In genomic region chr8:83694369-83695160, GRCm38 (mm10) we compare ENCODE assay signal across 10 mouse cellular contexts. TPM values are rescaled to one million over a fixed set of nuclear protein-coding genes. Genes with fewer than 3 reads are reported as not detected.
DNase-seq lines count a peak whose midpoint lies in the region; ATAC-seq and TF ChIP-seq lines count a peak whose summit lies in the region.
"Had no signal": no experiment of that assay in that cellular context is flagged by ENCODE, and none has a peak within 500 bp of the region (broad histone marks: within the 10 kb centered on the region; RNA-seq: fewer than 3 reads in every experiment).

No protein-coding gene starts in this region.

- H3K4me3 ChIP-seq in thymus, adult 2 months (ENCODE audit: control insufficient read depth, insufficient read depth, low read length), result no peak overlapping the region
- H3K4me3 ChIP-seq in stomach, embryonic 16.5 days (replicated peaks; ENCODE audit: low read length), result no peak overlapping the region
- no peak overlapping the region for H3K4me3 ChIP-seq in forebrain, postnatal 0 days (ENCODE audit: low read depth, low read length)
- H3K4me3 ChIP-seq: limb, embryonic 12.5 days had no signal

- peak; percentile 38 for DNase-seq in layer of hippocampus, adult 9-11 months
- no peak for DNase-seq in layer of hippocampus, adult 18-20 months (ENCODE audit: low spot score in 2 of 2)
- DNase-seq in thymus, adult 2 months, result no peak
- no peak for DNase-seq in thymus, postnatal 14 days
- peak; percentile 29 for DNase-seq in induced T-regulatory cell, adult 2 months (ENCODE audit: low read depth)
- no peak for DNase-seq in cerebellum, adult 18-20 months
- DNase-seq in forebrain, postnatal 0 days, result no peak
- DNase-seq: adrenal gland, adult 8-10 months had no signal

- no peaks in the 10 kb centered on the region for H3K9me3 ChIP-seq in stomach, embryonic 16.5 days (replicated peaks; ENCODE audit: control insufficient read depth, low read length)
- no peaks in the 10 kb centered on the region for H3K9me3 ChIP-seq in forebrain, postnatal 0 days (ENCODE audit: low read length)
- H3K9me3 ChIP-seq: limb, embryonic 12.5 days had no signal

- no peak for TF ChIP-seq POLR2A in thymus, adult 2 months (IDR thresholded peaks at IDR 0.05; ENCODE audit: control insufficient read depth, extremely low read depth, insufficient read depth, low read length, poor library complexity)

- peaks cover 44% of the 10 kb centered on the region for H3K4me1 ChIP-seq in thymus, adult 2 months (replicated peaks; ENCODE audit: control insufficient read depth, insufficient read depth, low read length)
- peaks cover 38% of the 10 kb centered on the region for H3K4me1 ChIP-seq in stomach, embryonic 16.5 days (ENCODE audit: control insufficient read depth, insufficient read depth, low read length)
- peaks cover 11% of the 10 kb centered on the region for H3K4me1 ChIP-seq in forebrain, postnatal 0 days (ENCODE audit: insufficient read depth)

- TF ChIP-seq CTCF in thymus, adult 2 months (IDR thresholded peaks at IDR 0.05; ENCODE audit: borderline replicate concordance, control insufficient read depth, extremely low read depth, insufficient read depth, low read length, poor library complexity), result no peak
- no peak for TF ChIP-seq CTCF in forebrain, postnatal 0 days (IDR thresholded peaks at IDR 0.05; ENCODE audit: low read depth)

- ATAC-seq in stomach, embryonic 16.5 days (ENCODE audit: insufficient read depth, low FRiP score), result no peak
- no peak for ATAC-seq in forebrain, postnatal 0 days

- H3K27me3 ChIP-seq in thymus, adult 2 months (ENCODE audit: control insufficient read depth, insufficient read depth, low read length), result no peaks in the 10 kb centered on the region
- H3K27me3 ChIP-seq in stomach, embryonic 16.5 days (ENCODE audit: control insufficient read depth, insufficient read depth, low read length), result no peaks in the 10 kb centered on the region
- H3K27me3 ChIP-seq in forebrain, postnatal 0 days (ENCODE audit: insufficient read depth, low read length), result no peaks in the 10 kb centered on the region
- H3K27me3 ChIP-seq: limb, embryonic 12.5 days had no signal

- H3K36me3 ChIP-seq in thymus, adult 2 months (ENCODE audit: control insufficient read depth, insufficient read depth, low read length), result peaks cover 33% of the 10 kb centered on the region
- peaks cover 14% of the 10 kb centered on the region for H3K36me3 ChIP-seq in stomach, embryonic 16.5 days (ENCODE audit: control insufficient read depth, insufficient read depth, low read length)
- peaks cover 29% of the 10 kb centered on the region for H3K36me3 ChIP-seq in forebrain, postnatal 0 days (ENCODE audit: insufficient read depth)

- no peak overlapping the region for H3K9ac ChIP-seq in stomach, embryonic 16.5 days (ENCODE audit: low read length)
- no peak overlapping the region for H3K9ac ChIP-seq in forebrain, postnatal 0 days
- H3K9ac ChIP-seq: limb, embryonic 12.5 days had no signal

- H3K4me2 ChIP-seq in stomach, embryonic 16.5 days (ENCODE audit: low read depth, low read length), result no peak overlapping the region
- no peak overlapping the region for H3K4me2 ChIP-seq in forebrain, postnatal 0 days (ENCODE audit: low read depth)
- H3K4me2 ChIP-seq: limb, embryonic 12.5 days had no signal

- peak overlapping the region; percentile 55 for H3K27ac ChIP-seq in thymus, adult 2 months (ENCODE audit: control insufficient read depth, insufficient read depth, low read length)
- peak overlapping the region; percentile 8; the same call in 1 of the 2 replicates for H3K27ac ChIP-seq in stomach, embryonic 16.5 days (ENCODE audit: low read length)
- H3K27ac ChIP-seq in forebrain, postnatal 0 days (ENCODE audit: low read depth, low read length), result no peak overlapping the region
- H3K27ac ChIP-seq: limb, embryonic 12.5 days had no signal

- 63% methylated on average over 11 of the region's 11 CpGs for WGBS in thymus, adult 2 months
- WGBS in stomach, embryonic 16.5 days, result 65% methylated on average over 11 of the region's 11 CpGs
- 86% methylated on average over 11 of the region's 11 CpGs for WGBS in forebrain, postnatal 0 days

RNA-seq across cellular contexts. Expression of gene Pkn1, which starts 4.4 kb away (rescaled TPM):
- total RNA-seq in layer of hippocampus, adult 18-20 months (2021), result 10 to 100 TPM; 43.5 to 46.1 TPM
- 321 and 324 TPM in 2 replicates for polyA plus RNA-seq in thymus, adult 2 months (2012; rRNA removed)
- 14.7 and 19.9 TPM in 2 replicates for polyA plus RNA-seq in stomach, embryonic 16.5 days (2015; fragmentation: Nextera tagmentation; extraction: Ambion mirVana)
- 70.8 and 72.6 TPM in 2 replicates for total RNA-seq in forebrain, postnatal 0 days (2014; rRNA removed)
- polyA plus RNA-seq in forebrain, postnatal 0 days (2015; fragmentation: Nextera tagmentation; extraction: Ambion mirVana), result 18.5 and 25.2 TPM in 2 replicates

RNA-seq across cellular contexts. Expression of gene Ddx39, which starts 20.4 kb away (rescaled TPM):
- total RNA-seq in layer of hippocampus, adult 18-20 months (2021), result 10 to 100 TPM; 14.9 to 16.8 TPM
- polyA plus RNA-seq in thymus, adult 2 months (2012; rRNA removed), result 157 and 171 TPM in 2 replicates
- 154 and 167 TPM in 2 replicates for polyA plus RNA-seq in stomach, embryonic 16.5 days (2015; fragmentation: Nextera tagmentation; extraction: Ambion mirVana)
- total RNA-seq in forebrain, postnatal 0 days (2014; rRNA removed), result 54.1 and 58.4 TPM in 2 replicates
- 76.3 and 79.5 TPM in 2 replicates for polyA plus RNA-seq in forebrain, postnatal 0 days (2015; fragmentation: Nextera tagmentation; extraction: Ambion mirVana)

RNA-seq across cellular contexts. Expression of gene Ptger1, which starts 28.1 kb away (rescaled TPM):
- under 1 TPM; 0.57 to 0.79 TPM for total RNA-seq in layer of hippocampus, adult 18-20 months (2021)
- polyA plus RNA-seq in thymus, adult 2 months (2012; rRNA removed), result 0.50 and 0.61 TPM in 2 replicates
- polyA plus RNA-seq in stomach, embryonic 16.5 days (2015; fragmentation: Nextera tagmentation; extraction: Ambion mirVana), result 5.7 and 6.3 TPM in 2 replicates
- 0.46 and 0.57 TPM in 2 replicates for total RNA-seq in forebrain, postnatal 0 days (2014; rRNA removed)
- 0.20 and 0.27 TPM in 2 replicates for polyA plus RNA-seq in forebrain, postnatal 0 days (2015; fragmentation: Nextera tagmentation; extraction: Ambion mirVana)

RNA-seq across cellular contexts. Expression of gene Gipc1, which starts 42.1 kb away (rescaled TPM):
- 10 to 100 TPM; 52.1 to 59.2 TPM for total RNA-seq in layer of hippocampus, adult 18-20 months (2021)
- polyA plus RNA-seq in thymus, adult 2 months (2012; rRNA removed), result 50.2 and 58.6 TPM in 2 replicates
- polyA plus RNA-seq in stomach, embryonic 16.5 days (2015; fragmentation: Nextera tagmentation; extraction: Ambion mirVana), result 190 TPM in 2 replicates
- total RNA-seq in forebrain, postnatal 0 days (2014; rRNA removed), result 77.8 and 85.3 TPM in 2 replicates
- 119 and 135 TPM in 2 replicates for polyA plus RNA-seq in forebrain, postnatal 0 days (2015; fragmentation: Nextera tagmentation; extraction: Ambion mirVana)

RNA-seq across cellular contexts. Expression of gene Adgre5, which starts 46.6 kb away (rescaled TPM):
- total RNA-seq in layer of hippocampus, adult 18-20 months (2021), result 10 to 100 TPM in 1 of 2 experiments, 1 to 10 TPM in 1; 8.8 to 10.5 TPM
- 190 and 193 TPM in 2 replicates for polyA plus RNA-seq in thymus, adult 2 months (2012; rRNA removed)
- polyA plus RNA-seq in stomach, embryonic 16.5 days (2015; fragmentation: Nextera tagmentation; extraction: Ambion mirVana), result 40.5 and 45.6 TPM in 2 replicates
- total RNA-seq in forebrain, postnatal 0 days (2014; rRNA removed), result 9.2 and 9.9 TPM in 2 replicates
- 6.7 and 9.2 TPM in 2 replicates for polyA plus RNA-seq in forebrain, postnatal 0 days (2015; fragmentation: Nextera tagmentation; extraction: Ambion mirVana)

Comparison
In these comparisons a context has a peak if more than half of its experiments do, and no peak if none do; other contexts are left out.
1. DNase-seq: peak in layer of hippocampus, adult 9-11 months (single experiment) and induced T-regulatory cell, adult 2 months (single experiment); none in layer of hippocampus, adult 18-20 months (0 of 2), thymus, adult 2 months (single experiment), thymus, postnatal 14 days (single experiment), cerebellum, adult 18-20 months (0 of 2) and forebrain, postnatal 0 days (single experiment).
2. RNA of gene Pkn1, which starts 4.4 kb away (polyA plus RNA-seq): 321 to 324 TPM in thymus, adult 2 months; 18.5 to 25.2 TPM in forebrain, postnatal 0 days and 14.7 to 19.9 TPM in stomach, embryonic 16.5 days; every median in the first group is over 10 times any median in the second.